Mouse (Mus musculus): ENCODE measurements around the gene Epha2. TPM values are rescaled to one million over a fixed set of nuclear protein-coding genes. Genes with fewer than 3 reads are reported as not detected.

Epha2 gene
- polyA plus RNA-seq, 1 experiment: 16.7 TPM

- TF ChIP-seq CTCF (IDR thresholded peaks at IDR 0.05; ENCODE audit: borderline replicate concordance, insufficient read depth, low read length): no peak
- no peak for TF ChIP-seq POLR2A (IDR thresholded peaks at IDR 0.05; ENCODE audit: low read depth, low read length)
- Histone ChIP-seq H3K4me1 (ENCODE audit: control insufficient read depth, insufficient read depth, low read length) (peaks cover 8% of the 10 kb centered on the region), H3K27ac (ENCODE audit: insufficient read depth, low read length) (no peak overlapping the region), H3K4me3 (ENCODE audit: insufficient read depth, low read length) (no peak overlapping the region)
Observed at GRCm38 (mm10) chr4:141299356-141299755, 1.7 kb upstream of the Epha2 start.

GRCm38 (mm10) chr4:141300196-141300595, 844 bp upstream of the Epha2 start:
- Histone ChIP-seq H3K4me1 (ENCODE audit: control insufficient read depth, insufficient read depth, low read length) (peaks cover 8% of the 10 kb centered on the region), H3K4me3 (ENCODE audit: insufficient read depth, low read length) (no peak overlapping the region), H3K27ac (ENCODE audit: insufficient read depth, low read length) (no peak overlapping the region)
- TF ChIP-seq POLR2A (IDR thresholded peaks at IDR 0.05; ENCODE audit: low read depth, low read length) (no peak), CTCF (IDR thresholded peaks at IDR 0.05; ENCODE audit: borderline replicate concordance, insufficient read depth, low read length) (no peak)

- Histone ChIP-seq H3K27ac (ENCODE audit: insufficient read depth, low read length) (peak overlapping the region; percentile 7; the same call in 1 of the 2 replicates), H3K4me1 (ENCODE audit: control insufficient read depth, insufficient read depth, low read length) (peaks cover 22% of the 10 kb centered on the region), H3K4me3 (ENCODE audit: insufficient read depth, low read length) (peak overlapping the region; percentile 92)
- no peak for TF ChIP-seq CTCF (IDR thresholded peaks at IDR 0.05; ENCODE audit: borderline replicate concordance, insufficient read depth, low read length)
- TF ChIP-seq POLR2A (IDR thresholded peaks at IDR 0.05; ENCODE audit: low read depth, low read length): no peak
Observed at GRCm38 (mm10) chr4:141301591-141302427, 769 bp downstream of the Epha2 start.

- Histone ChIP-seq H3K4me1 (ENCODE audit: control insufficient read depth, insufficient read depth, low read length) (peaks cover 19% of the 10 kb centered on the region), H3K27ac (ENCODE audit: insufficient read depth, low read length) (peak overlapping the region; percentile 30; the same call in 1 of the 2 replicates), H3K4me3 (ENCODE audit: insufficient read depth, low read length) (peak overlapping the region; percentile 92)
- TF ChIP-seq POLR2A (IDR thresholded peaks at IDR 0.05; ENCODE audit: low read depth, low read length) (no peak), CTCF (IDR thresholded peaks at IDR 0.05; ENCODE audit: borderline replicate concordance, insufficient read depth, low read length) (no peak)
Observed at GRCm38 (mm10) chr4:141302428-141303401, 1.7 kb downstream of the Epha2 start.

DNA sequence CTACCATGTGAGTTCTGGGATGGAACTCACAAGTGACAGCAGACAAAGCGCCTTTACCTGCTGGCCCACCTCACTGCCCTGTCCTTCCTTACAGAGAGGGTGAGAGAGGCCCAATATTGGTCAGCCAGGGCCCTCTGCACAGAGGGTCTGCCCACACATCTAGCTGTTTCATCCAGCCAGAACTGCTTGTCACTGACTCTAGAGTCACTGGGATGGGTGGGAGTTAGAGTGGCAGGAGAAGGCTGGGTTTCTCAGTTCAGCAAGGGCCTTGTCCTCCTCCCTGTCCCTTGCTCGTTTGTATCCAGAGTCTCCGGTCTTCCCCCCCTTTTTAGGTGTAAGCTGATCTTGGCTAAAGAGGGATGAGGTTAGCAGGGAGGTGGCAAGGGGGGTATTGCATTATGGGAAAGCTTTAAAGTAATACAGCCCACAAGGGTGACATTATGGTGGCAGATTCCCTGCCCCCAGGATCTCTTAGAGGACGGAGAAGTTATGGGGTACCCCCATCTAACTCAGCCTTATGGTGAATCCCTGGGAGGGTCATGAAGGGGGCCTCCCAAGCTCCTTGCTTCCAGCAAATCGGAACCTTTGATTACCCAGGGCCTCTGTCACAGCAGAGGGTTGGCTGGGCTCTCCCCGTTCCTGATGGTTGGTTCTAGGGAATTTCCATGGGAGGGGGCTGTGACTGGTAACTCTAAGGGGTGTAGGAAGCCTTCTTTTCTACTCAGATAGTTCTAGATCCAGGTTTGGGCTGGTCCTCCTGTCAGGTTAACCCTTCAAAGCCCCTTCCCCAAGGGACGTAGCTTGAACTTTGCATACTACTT, 2.6 kb downstream of the Epha2 start:
- peaks cover 14% of the 10 kb centered on the region for H3K4me1 ChIP-seq (ENCODE audit: control insufficient read depth, insufficient read depth, low read length)
- H3K27ac ChIP-seq (ENCODE audit: insufficient read depth, low read length): peak overlapping the region; percentile 30; the same call in 1 of the 2 replicates
- no peak for TF ChIP-seq CTCF (IDR thresholded peaks at IDR 0.05; ENCODE audit: borderline replicate concordance, insufficient read depth, low read length)
- TF ChIP-seq POLR2A (IDR thresholded peaks at IDR 0.05; ENCODE audit: low read depth, low read length): 0 out of 2 replicates have a peak, but pooled peaks have one; percentile 28
- H3K4me3 ChIP-seq (ENCODE audit: insufficient read depth, low read length): peak overlapping the region; percentile 92

DNA sequence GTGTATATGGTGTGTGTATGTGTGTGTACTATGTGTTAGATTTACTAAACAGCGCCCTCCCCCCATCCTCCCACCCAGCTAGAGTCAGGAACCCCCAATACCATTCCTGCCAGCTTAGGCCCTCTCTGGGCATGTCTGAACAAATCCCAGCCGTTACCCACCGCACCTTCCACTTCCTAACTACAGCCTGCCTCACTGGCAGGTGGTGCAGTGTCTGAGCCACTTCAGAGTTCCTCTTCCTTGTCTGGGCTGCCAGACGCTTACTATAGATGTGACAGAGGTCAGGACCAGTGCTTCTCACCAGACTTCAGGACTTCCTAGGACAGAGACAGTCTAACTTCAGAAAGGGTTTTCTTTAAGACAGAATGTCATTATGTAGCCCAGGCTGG, 3.2 kb downstream of the Epha2 start:
- no peak for TF ChIP-seq POLR2A (IDR thresholded peaks at IDR 0.05; ENCODE audit: low read depth, low read length)
- TF ChIP-seq CTCF (IDR thresholded peaks at IDR 0.05; ENCODE audit: borderline replicate concordance, insufficient read depth, low read length): no peak
- Histone ChIP-seq H3K4me3 (ENCODE audit: insufficient read depth, low read length) (peak overlapping the region; percentile 92), H3K27ac (ENCODE audit: insufficient read depth, low read length) (no peak overlapping the region), H3K4me1 (ENCODE audit: control insufficient read depth, insufficient read depth, low read length) (peaks cover 14% of the 10 kb centered on the region)

DNA sequence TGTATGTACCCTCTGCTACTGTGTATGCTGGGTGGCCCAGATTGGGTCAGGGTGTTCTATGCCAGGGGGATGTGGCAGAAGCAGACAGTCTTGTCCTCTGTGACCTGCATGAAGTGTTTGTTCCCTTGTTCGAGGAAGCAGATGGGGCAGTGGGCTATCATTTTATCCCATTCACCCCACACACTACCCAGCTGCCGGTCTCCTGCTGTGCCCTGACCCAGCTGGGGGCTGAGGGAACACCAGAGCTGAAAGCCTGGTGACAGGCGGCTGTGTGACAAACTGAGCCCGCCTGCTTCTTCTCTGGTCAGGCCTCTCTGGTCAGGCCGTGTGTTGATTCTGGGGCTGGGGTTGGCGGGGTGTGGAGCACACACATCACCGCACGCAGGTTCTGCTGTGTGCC, 5.0 kb downstream of the Epha2 start:
- Histone ChIP-seq H3K4me1 (ENCODE audit: control insufficient read depth, insufficient read depth, low read length) (peaks cover 26% of the 10 kb centered on the region), H3K4me3 (ENCODE audit: insufficient read depth, low read length) (no peak overlapping the region), H3K27ac (ENCODE audit: insufficient read depth, low read length) (no peak overlapping the region)
- TF ChIP-seq POLR2A (IDR thresholded peaks at IDR 0.05; ENCODE audit: low read depth, low read length): no peak
- no peak for TF ChIP-seq CTCF (IDR thresholded peaks at IDR 0.05; ENCODE audit: borderline replicate concordance, insufficient read depth, low read length)

DNA sequence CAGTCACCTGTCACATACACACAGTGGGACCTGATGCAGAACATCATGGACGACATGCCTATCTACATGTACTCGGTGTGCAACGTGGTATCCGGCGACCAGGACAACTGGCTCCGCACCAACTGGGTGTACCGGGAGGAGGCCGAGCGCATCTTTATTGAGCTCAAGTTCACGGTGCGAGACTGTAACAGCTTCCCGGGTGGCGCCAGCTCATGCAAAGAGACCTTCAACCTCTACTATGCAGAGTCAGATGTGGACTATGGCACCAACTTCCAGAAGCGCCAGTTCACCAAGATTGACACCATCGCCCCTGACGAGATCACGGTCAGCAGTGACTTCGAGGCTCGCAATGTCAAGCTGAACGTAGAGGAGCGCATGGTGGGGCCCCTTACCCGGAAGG, 7.3 kb downstream of the Epha2 start:
- Histone ChIP-seq H3K4me1 (ENCODE audit: control insufficient read depth, insufficient read depth, low read length) (peaks cover 34% of the 10 kb centered on the region), H3K27ac (ENCODE audit: insufficient read depth, low read length) (no peak overlapping the region)
- TF ChIP-seq CTCF (IDR thresholded peaks at IDR 0.05; ENCODE audit: borderline replicate concordance, insufficient read depth, low read length) (no peak), POLR2A (IDR thresholded peaks at IDR 0.05; ENCODE audit: low read depth, low read length) (no peak)

More for the DNA sequence above, 7.3 kb downstream of the Epha2 start:
- H3K4me3 ChIP-seq (ENCODE audit: insufficient read depth, low read length): no peak overlapping the region

All from embryonic fibroblast, embryonic 13.5 days (primary cell).